Mouse (Mus musculus): ENCODE results near the gene Fbxw22. TPM values are rescaled to one million over a fixed set of nuclear protein-coding genes. Genes with fewer than 3 reads are reported as not detected.
"Not testable (repeated sequence)": the region's sequence is repeated elsewhere in the genome, so short reads cannot be mapped to it uniquely, and the experiment has no call there.

Gene Fbxw22
- not detected in 2 replicates for polyA plus RNA-seq (2015; fragmentation: Nextera tagmentation; extraction: Ambion mirVana)

DNA sequence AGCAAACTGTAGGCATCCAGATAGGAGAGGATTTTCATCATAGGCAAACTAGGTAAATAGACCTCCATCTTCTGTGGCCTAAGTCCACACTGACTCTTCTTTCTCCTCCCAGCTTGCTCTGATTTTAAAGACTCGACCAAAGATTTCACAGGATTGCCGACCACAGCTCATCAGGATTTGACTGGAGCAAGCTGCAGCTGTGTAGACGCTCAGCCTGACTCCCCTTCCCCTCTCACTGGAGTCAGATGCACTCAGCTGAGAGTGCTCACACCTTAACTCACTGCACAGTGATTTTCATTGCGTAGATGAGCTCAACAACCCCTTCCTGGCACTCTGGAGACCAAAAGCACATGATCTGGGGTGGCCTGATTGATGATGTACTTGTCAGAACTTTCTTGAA, at the start of gene Fbxw22:
Gene Fbxw22, minus strand, starts transcription at position 101 of the 400 bp plus-strand sequence.
- H3K4me3 ChIP-seq (replicated peaks); H3K4me2 ChIP-seq; H3K9me3 ChIP-seq; H3K9ac ChIP-seq; H3K36me3 ChIP-seq; H3K4me1 ChIP-seq; ATAC-seq (ENCODE audit: insufficient read depth, low FRiP score, low read depth); H3K27me3 ChIP-seq (replicated peaks); H3K27ac ChIP-seq: not testable (repeated sequence)
- WGBS = 64% methylated on average over 4 of the region's 4 CpGs

DNA sequence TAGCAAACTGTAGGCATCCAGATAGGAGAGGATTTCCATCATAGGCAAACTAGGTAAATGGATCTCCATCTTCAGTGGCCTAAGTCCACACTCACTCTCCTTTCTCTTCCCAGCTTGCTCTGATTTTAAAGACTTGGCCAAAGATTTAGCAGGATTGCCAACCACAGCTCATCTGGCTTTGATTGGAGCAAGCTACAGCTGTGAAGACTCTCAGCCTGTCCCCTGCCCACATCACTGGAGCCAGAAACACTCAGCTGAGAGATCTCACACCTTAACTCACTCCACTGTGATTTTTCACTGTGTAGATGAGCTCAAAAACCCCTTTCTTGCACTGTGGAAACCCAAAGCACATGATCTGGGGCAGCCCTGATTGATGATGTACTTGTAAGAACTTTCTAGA, 44.9 kb upstream of the Fbxw22 start, which contains the start of gene Fbxw16:
Gene Fbxw16, minus strand, starts transcription at position 101 of the 400 bp plus-strand sequence.
- no peaks in the 10 kb centered on the region for H3K36me3 ChIP-seq
- H3K27ac ChIP-seq = no peak within 1 kb of the TSS
- H3K9me3 ChIP-seq = no peaks in the 10 kb centered on the region
- H3K4me3 ChIP-seq (replicated peaks) = no peak within 1 kb of the TSS
- H3K27me3 ChIP-seq (replicated peaks) = no peaks in the 10 kb centered on the region
- H3K4me2 ChIP-seq = no peak within 1 kb of the TSS
- no peak for ATAC-seq (ENCODE audit: insufficient read depth, low FRiP score, low read depth)
- H3K4me1 ChIP-seq = no peaks in the 10 kb centered on the region
- H3K9ac ChIP-seq = no peak within 1 kb of the TSS

DNA sequence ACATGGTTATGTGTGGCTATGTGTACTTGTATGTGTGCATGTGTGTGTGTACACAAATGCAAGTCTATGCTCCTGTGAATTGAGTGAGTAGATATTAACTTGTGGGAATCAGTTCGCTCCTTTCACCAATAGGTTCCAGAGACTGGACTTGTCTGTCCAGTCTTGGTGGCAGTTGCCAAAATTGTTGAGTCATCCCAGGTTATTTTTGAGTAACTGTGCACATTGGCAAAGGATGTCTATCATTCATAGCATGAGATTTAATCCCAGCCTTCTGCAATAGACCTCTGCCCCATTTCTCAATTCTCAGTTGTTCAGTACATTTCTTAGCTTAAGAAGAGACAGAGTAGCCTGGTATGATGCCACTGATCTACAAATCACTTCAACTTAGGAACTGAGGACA, 28.9 kb upstream of the Fbxw22 start:
- H3K27ac ChIP-seq = no peak overlapping the region
- H3K36me3 ChIP-seq = no peaks in the 10 kb centered on the region
- 76% methylated on average over 1 of the region's 1 CpGs for WGBS
- H3K9me3 ChIP-seq = no peaks in the 10 kb centered on the region
- H3K4me2 ChIP-seq = no peak overlapping the region
- no peak overlapping the region for H3K4me3 ChIP-seq (replicated peaks)
- no peaks in the 10 kb centered on the region for H3K27me3 ChIP-seq (replicated peaks)
- H3K9ac ChIP-seq = no peak overlapping the region
- H3K4me1 ChIP-seq = no peaks in the 10 kb centered on the region
- no peak for ATAC-seq (ENCODE audit: insufficient read depth, low FRiP score, low read depth)

DNA sequence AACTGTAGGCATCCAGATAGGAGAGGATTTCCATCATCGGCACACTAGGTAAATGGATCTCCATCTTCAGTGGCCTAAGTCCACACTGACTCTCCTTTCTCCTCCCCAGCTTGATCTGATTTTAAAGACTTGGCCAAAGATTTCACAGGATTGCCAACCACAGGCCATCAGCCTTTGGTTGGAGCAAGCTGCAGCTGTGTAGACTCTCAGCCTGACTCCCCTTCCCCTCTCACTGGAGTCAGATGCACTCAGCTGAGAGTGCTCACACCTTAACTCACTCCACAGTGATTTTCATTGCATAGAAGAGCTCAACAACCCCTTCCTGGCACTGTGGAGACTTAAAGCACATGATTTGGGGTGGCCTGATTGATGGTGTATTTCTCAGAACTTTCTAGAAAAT, 64.5 kb downstream of the Fbxw22 start, which contains the start of gene Fbxw28:
Gene Fbxw28, minus strand, starts transcription at position 101 of the 400 bp plus-strand sequence.
- H3K4me2 ChIP-seq; H3K4me3 ChIP-seq (replicated peaks); H3K27me3 ChIP-seq (replicated peaks); H3K27ac ChIP-seq; H3K4me1 ChIP-seq; H3K36me3 ChIP-seq; H3K9me3 ChIP-seq; H3K9ac ChIP-seq; ATAC-seq (ENCODE audit: insufficient read depth, low FRiP score, low read depth): not testable (repeated sequence)
- WGBS = 90% methylated on average over 1 of the region's 1 CpGs

Other genes with a start within 250 kb of the Fbxw22 start
- not detected in 2 replicates for gene Fbxw21, start 242.3 kb downstream of the Fbxw22 start, polyA plus RNA-seq (2015; fragmentation: Nextera tagmentation; extraction: Ambion mirVana)
- gene Fbxw13, start 208.3 kb downstream of the Fbxw22 start, polyA plus RNA-seq (2015; fragmentation: Nextera tagmentation; extraction: Ambion mirVana) = 0.10 TPM in 1 of 2 replicates, not detected in the other
- not detected in 2 replicates for gene Fbxw20, start 169.5 kb downstream of the Fbxw22 start, polyA plus RNA-seq (2015; fragmentation: Nextera tagmentation; extraction: Ambion mirVana)
- not detected in 2 replicates for gene Fbxw14, start 116.6 kb downstream of the Fbxw22 start, polyA plus RNA-seq (2015; fragmentation: Nextera tagmentation; extraction: Ambion mirVana)
- not detected in 2 replicates for gene Fbxw28, start 64.6 kb downstream of the Fbxw22 start, polyA plus RNA-seq (2015; fragmentation: Nextera tagmentation; extraction: Ambion mirVana)
- gene Fbxw16, start 44.8 kb upstream of the Fbxw22 start, polyA plus RNA-seq (2015; fragmentation: Nextera tagmentation; extraction: Ambion mirVana) = not detected in 2 replicates
- not detected in 2 replicates for gene Fbxw19, start 91.6 kb upstream of the Fbxw22 start, polyA plus RNA-seq (2015; fragmentation: Nextera tagmentation; extraction: Ambion mirVana)
- not detected in 2 replicates for gene Fbxw15, start 164.0 kb upstream of the Fbxw22 start, polyA plus RNA-seq (2015; fragmentation: Nextera tagmentation; extraction: Ambion mirVana)
- gene Fbxw24, start 221.8 kb upstream of the Fbxw22 start, polyA plus RNA-seq (2015; fragmentation: Nextera tagmentation; extraction: Ambion mirVana) = not detected in 2 replicates